Mouse (Mus musculus): ENCODE data around the gene Etnk1.

DNA sequence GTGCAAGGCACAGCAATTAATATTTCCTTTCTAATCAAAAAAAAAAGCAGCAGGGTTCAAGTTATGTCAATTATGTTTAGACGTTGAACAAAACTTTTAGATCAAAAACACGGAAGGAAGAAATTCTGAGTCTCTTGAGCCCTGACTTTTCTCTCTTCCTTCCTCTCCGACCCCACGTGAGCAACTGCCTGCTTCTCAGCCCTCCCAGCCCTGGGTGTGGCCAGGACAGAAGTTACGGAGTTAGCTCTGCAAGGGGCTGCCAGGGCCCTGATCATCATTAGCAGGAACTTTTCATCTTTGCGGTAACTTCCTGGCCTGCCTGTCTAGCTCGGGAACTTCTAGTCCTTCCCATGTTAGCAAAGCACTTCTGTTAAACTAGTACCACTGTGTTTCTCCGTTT, 20.3 kb upstream of the Etnk1 start:
- no peak for TF ChIP-seq E2F4 (IDR thresholded peaks at IDR 0.05; ENCODE audit: insufficient read depth)
- no peak for TF ChIP-seq POLR2A (IDR thresholded peaks at IDR 0.05; ENCODE audit: insufficient read length, low read depth)
- no peak for TF ChIP-seq MAX (IDR thresholded peaks at IDR 0.05; ENCODE audit: low read depth)
- TF ChIP-seq MYOD1 (IDR thresholded peaks at IDR 0.05; ENCODE audit: control insufficient read depth in 1 of 3, insufficient read length in 2 of 3, low read depth in 2 of 3), result no peak
- no peak for TF ChIP-seq TCF12 (IDR thresholded peaks at IDR 0.05; ENCODE audit: insufficient read depth, poor library complexity, severe bottlenecking)
- no peak for TF ChIP-seq POLR2AphosphoS2 (IDR thresholded peaks at IDR 0.05; ENCODE audit: insufficient read length, low read depth)
- TF ChIP-seq USF1 (IDR thresholded peaks at IDR 0.05; ENCODE audit: low read depth), result no peak
